Mouse (Mus musculus) left cerebral cortex, adult 11 months (tissue): ENCODE measurements at regions not wholly inside any gene's neighbourhood (a gene's known extent, or its start where the extent isn't known, plus 50 kb on each side); places are given as distances from the start of the nearest gene placed in this dataset.

ENCODE experiments used
- DNase-seq: peaks from one replicate; pipeline ENCODE4 v3.0.0; 2022; ENCODE audit warnings: low spot score

DNA sequence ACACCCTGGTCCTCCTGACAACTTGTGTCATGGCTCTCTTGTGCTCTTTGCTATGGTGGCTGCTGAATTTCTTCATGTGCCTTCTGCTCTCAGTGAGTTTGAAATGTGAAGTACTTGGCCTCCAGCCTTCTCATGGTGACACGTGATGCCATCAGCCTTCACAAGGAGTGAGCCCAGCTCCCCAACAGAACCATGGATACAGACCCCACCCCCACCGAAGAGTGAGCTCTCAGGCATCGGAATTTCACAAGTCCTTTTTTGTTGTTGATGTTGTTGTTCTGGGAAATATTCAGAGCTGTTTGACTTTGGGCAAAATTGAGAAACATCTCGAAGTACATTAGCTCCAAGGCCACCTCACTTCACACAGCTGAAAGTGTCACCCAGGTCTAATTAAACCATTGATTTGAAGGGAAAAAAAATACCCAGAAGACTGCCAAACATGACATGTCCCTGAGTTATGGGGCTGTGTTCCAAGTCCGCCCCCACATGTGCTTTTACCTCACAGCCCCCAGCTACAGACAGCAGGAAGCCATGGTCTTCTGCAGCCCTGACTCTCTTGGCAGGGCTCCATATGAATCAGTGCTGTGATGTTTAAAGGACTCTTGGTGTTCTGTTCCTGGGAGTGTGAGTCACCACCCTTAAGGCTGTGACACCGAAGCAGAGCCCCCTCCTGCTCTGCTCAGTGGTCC, 205.2 kb upstream of the A230072I06Rik start:
- DNase-seq: peak; percentile 47

- DNase-seq: no peak
These were observed 202.7 kb upstream of the A230072I06Rik start for GRCm38 (mm10) chr8:12075943-12076342.

DNA sequence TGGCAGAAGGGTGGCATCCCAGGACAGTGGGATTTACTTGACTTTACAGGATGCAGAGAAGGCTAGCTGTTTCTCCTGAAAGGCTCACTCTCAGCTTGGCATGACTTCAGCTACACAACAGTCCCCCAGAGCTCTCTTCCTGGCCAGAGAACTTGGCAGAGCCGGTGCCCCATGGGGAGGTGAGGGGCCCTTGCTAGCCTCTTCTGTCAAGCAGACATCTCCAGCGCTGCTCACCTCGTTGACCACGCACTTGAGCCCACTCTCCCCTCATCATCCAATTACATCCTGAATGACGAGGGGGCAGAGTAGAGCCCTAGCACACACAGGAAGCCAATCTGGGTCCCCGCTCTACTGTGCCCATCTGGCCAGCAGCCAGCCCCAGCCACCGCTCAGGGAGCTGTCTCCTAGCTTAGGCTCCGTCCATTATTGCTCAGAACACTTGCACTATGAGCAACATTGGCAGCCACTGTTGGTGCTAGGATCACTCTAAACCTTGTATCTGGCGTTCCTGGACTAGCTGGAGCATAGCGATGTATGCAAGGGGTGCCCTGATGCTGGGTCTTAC, 201.7 kb upstream of the A230072I06Rik start:
- no peak for DNase-seq

DNA sequence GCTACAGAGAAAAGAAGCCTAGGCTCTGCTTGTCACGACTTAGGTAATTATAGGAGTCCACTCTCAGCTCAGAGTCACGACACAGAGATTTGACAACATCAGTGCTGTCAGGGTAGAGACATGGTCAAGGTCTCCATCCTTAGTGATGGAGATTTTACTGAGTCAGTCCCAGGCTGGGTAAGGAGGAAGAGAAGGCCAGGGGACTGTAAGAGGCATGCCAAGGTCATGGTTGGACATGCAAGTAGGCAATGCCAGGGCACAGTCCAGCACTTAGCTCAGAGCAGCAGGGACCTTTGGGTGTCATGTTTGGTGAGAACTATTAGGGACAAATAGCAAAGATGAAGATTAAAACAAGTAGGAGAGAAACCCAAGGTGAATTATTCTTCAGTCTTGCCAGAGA, 200.7 kb upstream of the A230072I06Rik start:
- DNase-seq: no peak

DNA sequence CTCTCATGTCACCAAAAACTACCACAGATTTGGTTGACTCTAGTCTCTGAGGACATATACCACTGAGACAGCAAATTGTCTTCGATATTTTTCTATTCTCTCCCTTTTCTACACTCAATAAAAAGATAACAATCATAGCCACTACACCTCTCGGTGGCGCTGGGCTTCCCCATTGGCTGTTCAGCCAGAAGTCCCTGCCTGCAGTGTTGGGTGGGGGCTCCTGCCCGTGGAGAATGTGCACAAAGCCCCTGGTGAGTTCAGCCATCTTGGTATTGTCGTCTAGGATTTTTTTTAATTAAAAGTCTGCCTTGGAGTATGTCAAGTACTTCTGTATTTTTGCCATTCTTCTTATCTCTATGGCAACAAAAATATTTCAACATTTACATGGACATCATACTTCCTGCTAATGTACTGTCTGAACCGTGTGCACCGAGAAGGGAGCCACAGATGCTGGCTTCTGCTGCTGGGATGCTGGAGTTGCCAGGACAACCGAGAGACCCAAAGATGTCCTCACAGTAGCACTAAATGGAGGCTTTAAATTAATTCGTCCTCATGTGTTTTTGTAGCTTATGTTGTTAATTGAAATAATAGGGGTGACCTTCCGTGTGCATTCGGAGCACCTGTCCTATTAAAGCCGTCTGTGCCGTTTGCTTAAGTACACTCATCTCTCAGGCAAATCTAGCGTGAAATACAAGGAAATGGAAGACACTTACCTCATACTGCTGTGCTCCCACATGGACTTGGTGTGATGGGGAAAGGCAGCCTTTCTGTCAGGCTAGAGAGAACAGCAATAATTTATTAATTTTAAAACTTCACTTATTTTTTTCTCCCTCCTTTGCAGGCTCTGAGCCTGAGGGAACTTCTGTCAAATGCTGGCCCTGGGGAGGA, 199.7 kb upstream of the A230072I06Rik start:
- no peak for DNase-seq

DNA sequence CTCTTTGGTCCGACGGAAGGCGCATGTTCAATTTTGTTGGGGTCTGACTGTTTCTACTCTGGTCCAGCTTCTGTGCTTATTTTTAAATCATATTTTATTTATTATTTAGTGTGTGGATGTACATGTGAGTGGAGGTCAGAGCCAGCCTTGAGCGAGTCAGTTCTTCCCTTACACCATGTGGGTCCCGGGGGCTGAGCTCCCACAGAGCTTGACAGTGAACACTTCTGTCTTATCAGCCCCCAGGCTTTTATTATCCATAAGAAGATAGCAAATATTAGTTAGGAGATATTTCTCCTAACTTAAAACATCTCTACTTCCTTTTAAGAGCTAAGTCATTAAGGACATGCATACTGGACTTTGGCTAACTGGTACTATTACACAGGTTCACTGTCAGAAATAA, 197.1 kb upstream of the A230072I06Rik start:
- DNase-seq: no peak

DNA sequence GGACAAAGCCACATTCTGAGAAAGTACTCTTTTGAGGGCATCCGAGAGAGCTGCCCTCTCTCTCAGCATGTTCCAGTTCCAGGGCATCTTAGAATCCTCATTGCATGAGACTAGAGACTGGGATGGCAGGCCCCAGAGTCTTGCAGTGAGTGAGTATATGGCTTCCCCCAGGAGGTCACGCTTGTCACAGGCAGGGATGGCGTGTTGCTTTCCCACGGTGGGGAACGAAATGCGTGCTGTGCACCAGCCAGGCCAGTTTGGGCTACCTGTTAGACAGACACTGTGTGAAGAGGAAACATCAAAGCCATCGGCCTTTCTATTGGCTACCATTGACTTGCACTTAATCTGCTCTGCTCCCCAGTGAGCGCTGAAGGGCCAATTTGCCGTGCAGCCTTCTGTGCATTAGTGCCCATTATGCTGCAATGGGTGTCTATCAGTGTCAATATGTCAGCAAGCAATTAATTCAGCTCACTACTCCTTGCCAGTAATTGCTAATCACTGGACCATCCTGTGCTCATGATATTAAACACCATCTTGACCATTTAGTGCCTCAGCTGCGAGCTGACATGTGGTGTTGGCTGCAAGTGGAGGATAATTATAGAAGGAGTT, 191.3 kb upstream of the A230072I06Rik start:
- no peak for DNase-seq

DNA sequence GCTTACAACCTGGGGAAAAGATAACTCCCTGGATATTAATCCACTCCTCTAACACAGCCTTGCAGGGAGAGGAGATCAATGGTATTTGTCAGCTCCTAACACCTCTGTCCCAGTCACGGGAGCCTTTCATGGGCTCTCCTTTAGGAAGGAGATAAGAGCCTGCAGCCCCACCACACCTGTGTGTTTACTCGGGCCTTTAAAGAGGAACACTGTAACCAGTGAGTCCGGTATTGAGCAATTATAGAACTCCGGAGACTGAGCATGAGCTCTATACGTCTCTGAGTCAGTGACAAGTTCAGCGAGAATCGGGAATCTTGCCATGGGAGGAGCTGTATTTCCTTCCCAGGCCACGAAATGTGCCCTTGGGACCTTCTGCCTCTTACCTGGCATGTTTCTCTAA, 178.5 kb upstream of the A230072I06Rik start:
- DNase-seq: no peak

DNA sequence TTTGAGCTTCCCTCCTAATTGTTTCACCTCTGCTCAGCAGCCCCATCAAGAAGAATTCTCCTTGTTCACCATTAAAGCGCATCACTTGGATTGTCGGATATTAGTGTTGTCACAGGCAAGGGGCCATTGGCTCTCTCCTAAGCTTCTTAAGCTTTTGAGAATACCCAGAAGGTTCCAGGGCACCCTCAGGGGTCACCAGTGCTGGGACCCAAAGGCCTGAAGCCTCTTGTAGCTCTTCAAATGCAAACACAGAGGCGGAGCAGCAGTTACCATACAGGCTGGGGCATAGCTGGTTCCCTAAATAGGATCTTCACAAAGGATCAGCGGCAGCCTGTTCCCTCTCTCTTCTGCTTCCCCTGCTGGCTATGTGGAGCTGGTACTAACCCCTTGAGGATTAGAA, 175.3 kb upstream of the A230072I06Rik start:
- DNase-seq: no peak

DNA sequence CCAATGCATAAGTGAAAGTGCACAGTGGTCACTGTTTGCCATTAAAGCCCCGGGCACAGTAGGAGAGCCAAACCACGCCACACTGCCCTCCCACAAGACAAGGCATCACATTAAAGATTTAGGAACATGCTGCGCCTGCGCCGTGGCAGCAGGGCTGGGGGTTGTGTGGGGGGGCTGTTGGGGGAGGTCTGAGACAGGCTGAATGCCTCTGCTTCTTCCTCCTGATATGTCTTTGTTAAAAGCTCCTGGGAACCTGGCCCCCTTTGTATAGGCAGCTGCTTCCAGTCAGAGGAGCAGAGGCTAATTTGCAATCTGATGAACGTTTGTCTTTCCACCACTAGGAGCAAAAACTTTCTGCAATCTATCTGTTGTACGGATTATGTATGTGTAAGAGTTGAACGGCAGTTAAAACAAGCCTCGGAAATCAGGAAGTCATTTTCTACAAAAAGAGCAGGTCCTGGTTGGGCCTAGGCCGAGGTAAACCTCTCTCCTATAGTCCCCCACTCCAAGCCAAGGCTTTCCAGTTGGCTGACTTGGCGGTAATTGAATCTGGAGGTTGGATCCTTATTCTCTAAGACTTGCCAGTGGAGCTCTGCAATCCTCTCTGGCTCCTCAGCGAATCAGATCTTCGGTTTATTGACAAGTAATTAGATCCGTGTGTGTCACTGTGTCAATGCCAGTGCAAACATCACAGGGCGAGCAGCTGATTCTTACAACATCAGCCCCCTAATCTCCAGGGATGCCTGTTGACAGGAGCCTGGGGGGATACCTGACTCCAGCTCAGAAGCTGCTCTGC, 173.3 kb upstream of the A230072I06Rik start:
- DNase-seq: no peak

DNA sequence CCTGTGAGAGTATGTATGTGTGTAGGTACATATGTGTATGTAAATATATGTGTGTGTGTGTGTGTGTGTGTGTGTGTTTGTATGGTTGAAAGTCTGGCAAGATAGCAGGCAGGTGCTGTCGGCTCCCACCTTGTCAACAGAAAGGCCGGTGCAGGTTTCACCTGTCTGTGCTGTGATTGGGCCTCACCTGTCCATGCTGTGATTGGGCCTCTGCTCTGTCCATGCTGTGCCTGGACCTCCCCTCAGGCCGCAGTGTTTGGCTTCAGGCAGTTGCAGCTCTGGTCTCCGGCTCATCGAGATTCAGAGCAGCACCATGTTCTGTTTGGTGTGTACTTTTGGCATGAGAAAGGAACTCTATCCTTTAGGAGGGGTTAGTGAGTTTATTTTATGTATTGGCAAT, 170.0 kb upstream of the A230072I06Rik start:
- DNase-seq: no peak

GRCm38 (mm10) chr8:12111626-12112025, 167.0 kb upstream of the A230072I06Rik start:
- DNase-seq: no peak

GRCm38 (mm10) chr8:12113023-12113422, 165.6 kb upstream of the A230072I06Rik start:
- no peak for DNase-seq

GRCm38 (mm10) chr8:12126374-12127001, 152.1 kb upstream of the A230072I06Rik start:
- no peak for DNase-seq

GRCm38 (mm10) chr8:12127106-12127800, 151.4 kb upstream of the A230072I06Rik start:
- DNase-seq: no peak

- DNase-seq: no peak
These were observed 150.7 kb upstream of the A230072I06Rik start for GRCm38 (mm10) chr8:12127801-12128490.

- no peak for DNase-seq
These were observed 148.0 kb upstream of the A230072I06Rik start for GRCm38 (mm10) chr8:12130591-12130990.

- no peak for DNase-seq
These were observed 144.4 kb upstream of the A230072I06Rik start for GRCm38 (mm10) chr8:12134200-12134599.

DNA sequence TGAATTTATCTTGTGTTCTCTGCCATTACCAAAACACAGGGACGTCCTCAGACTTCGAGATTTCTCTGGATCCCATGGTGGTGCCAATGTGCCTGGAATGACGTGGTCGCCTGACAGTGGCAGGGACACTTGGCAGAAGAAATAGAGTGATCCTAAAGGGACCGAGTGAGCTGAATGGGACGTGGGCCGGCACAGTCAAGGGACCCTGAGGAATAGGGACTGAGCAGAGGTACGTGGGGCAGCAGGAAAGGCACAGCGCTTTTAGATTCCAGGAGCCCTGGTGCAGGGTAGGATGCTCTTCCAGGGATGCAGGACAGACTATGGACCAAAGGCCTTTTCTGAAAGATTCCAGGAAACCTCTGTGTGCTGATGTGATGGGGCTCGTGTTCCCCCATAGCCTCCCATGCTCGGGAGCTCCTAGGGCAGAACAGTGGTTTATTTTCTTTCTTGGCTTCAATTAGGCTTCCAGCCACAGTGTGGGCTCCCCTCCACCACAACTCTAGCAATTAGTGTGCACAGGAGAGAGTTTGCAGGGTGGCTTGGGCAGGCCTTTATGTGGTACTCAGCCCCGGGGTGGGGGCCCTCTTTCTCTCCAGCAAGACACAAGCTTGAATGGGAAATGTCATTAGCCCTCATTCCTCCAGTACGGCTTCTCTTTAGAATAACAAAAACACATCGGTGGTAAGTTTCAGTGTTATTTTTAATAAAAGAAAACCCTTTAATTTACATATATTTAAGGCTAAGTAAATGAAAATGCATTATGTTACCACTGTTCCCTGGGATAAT, 143.0 kb upstream of the A230072I06Rik start:
- DNase-seq: peak; percentile 13

DNA sequence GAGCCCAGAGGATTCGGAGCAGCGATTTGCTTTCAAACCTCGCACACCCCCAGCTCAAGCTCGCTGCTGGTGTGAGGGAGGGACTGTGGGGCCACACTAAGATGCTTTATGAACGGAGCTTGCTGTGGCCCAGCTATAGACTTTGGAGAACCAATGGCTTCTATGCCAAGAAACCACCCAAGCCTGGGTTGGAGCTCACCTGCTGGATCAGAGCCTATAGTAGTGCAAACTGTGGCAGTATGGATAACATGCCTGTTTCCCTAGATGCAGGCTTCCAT, 142.5 kb upstream of the A230072I06Rik start:
- DNase-seq: no peak
